Mouse (Mus musculus) splenic B cell, adult 2 months (primary cell): Measurements from ENCODE around the gene 2010300C02Rik.

Source experiments
- DNase-seq: peaks from one replicate; pipeline ENCODE4 v3.0.0-alpha.2; 2011; ENCODE audit warnings: low read depth, low spot score
- H3K27me3 ChIP-seq: 2 replicates; pipeline ENCODE4 v1.6.1; 2012; ENCODE audit warnings: mild to moderate bottlenecking, low read length, moderate library complexity, mixed read lengths; ENCODE audit not compliant: control insufficient read depth, poor library complexity, insufficient read depth, severe bottlenecking
- H3K36me3 ChIP-seq: 2 replicates; pipeline ENCODE4 v1.6.1; 2012; ENCODE audit warnings: mild to moderate bottlenecking, low read length, moderate library complexity, mixed read lengths; ENCODE audit not compliant: control insufficient read depth, poor library complexity, insufficient read depth, severe bottlenecking

2010300C02Rik gene

DNA sequence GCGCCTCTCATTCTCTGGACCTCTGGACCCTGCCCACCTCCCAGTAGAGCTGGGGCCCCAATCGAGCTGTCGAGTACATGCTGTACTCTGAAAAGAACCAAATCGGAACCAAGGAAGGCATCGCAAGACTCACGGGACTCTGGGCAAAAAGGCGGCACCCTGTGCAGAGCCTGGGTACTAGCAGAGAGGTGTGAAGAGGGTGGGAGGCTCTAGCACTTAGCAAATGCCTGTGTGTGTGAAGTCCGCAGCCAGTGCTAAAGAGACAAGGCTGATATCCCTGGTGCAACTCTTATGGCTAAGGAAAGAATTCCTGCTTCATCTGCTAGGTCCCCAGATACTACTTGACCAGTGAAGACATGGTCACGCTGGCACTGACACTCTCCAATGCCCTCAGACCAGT, 24.2 kb downstream of the 2010300C02Rik start:
- Histone ChIP-seq H3K27me3 (no peaks in the 10 kb centered on the region), H3K36me3 (0 out of 2 replicates have a peak, but pooled peaks cover 1% of the 10 kb centered on the region)
- no peak for DNase-seq

- H3K36me3 ChIP-seq = no peaks in the 10 kb centered on the region
- no peak for DNase-seq
- no peaks in the 10 kb centered on the region for H3K27me3 ChIP-seq
Measured at GRCm38 (mm10) chr1:37694417-37694816, 25.5 kb downstream of the 2010300C02Rik start.

GRCm38 (mm10) chr1:37691179-37691578, 28.7 kb downstream of the 2010300C02Rik start:
- Histone ChIP-seq H3K27me3 (no peaks in the 10 kb centered on the region), H3K36me3 (no peaks in the 10 kb centered on the region)
- peak; percentile 16 for DNase-seq

GRCm38 (mm10) chr1:37690665-37691064, 29.2 kb downstream of the 2010300C02Rik start:
- no peak for DNase-seq
- H3K36me3 ChIP-seq = no peaks in the 10 kb centered on the region
- no peaks in the 10 kb centered on the region for H3K27me3 ChIP-seq

DNA sequence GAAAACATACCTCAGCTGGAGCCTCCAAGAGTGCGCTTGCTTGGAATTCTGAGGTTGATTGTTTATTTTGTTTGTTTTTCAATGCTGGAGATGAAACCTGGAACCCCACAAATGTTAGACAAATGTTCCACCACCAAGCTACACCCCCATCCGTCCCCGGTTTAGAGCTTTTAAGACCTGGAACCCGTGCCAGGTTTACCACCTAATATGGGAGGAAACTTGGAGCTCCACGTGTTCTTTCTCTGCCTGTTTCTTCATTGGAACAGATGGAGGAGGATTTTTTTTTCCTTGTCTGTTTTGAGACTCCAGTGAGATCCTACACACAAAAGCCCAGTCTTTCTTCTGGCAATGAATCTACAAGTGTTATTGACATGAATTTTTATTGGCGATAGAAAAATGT, 30.2 kb downstream of the 2010300C02Rik start:
- Histone ChIP-seq H3K27me3 (no peaks in the 10 kb centered on the region), H3K36me3 (no peaks in the 10 kb centered on the region)
- no peak for DNase-seq

- no peak for DNase-seq
- no peaks in the 10 kb centered on the region for H3K36me3 ChIP-seq
- no peaks in the 10 kb centered on the region for H3K27me3 ChIP-seq
Measured at GRCm38 (mm10) chr1:37688351-37688750, 31.5 kb downstream of the 2010300C02Rik start.

GRCm38 (mm10) chr1:37687515-37687914, 32.4 kb downstream of the 2010300C02Rik start:
- no peak for DNase-seq
- H3K36me3 ChIP-seq = no peaks in the 10 kb centered on the region
- no peaks in the 10 kb centered on the region for H3K27me3 ChIP-seq

DNA sequence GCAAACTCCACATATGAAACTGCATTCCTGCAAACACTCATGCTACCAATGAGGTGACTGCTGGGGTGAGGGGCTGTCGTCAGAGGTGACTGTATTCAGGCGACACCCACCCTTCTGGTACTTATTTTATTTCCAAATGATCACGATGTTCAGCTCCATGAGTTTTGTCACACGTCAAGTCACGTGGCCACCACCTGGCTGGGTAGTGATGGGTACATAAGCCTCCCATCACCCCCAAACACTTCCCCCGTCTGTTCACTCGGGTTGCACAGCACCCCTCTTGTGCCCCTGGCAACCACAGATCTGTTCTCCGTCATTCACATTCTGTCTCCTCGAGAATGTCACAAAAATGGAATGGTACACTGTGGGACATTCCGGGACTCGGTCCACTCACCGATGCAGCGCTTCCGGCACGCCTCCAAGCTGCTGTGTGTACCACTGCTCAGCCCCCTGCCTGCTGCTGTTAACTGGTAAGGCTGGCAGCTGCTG, 32.9 kb downstream of the 2010300C02Rik start:
- DNase-seq = no peak
- H3K36me3 ChIP-seq = no peaks in the 10 kb centered on the region
- no peaks in the 10 kb centered on the region for H3K27me3 ChIP-seq

- DNase-seq = peak; percentile 74
- H3K36me3 ChIP-seq = no peaks in the 10 kb centered on the region
- no peaks in the 10 kb centered on the region for H3K27me3 ChIP-seq
Measured at GRCm38 (mm10) chr1:37678327-37679123, 41.4 kb downstream of the 2010300C02Rik start.

GRCm38 (mm10) chr1:37676967-37677512, 42.8 kb downstream of the 2010300C02Rik start:
- DNase-seq = no peak
- Histone ChIP-seq H3K36me3 (no peaks in the 10 kb centered on the region), H3K27me3 (no peaks in the 10 kb centered on the region)

DNA sequence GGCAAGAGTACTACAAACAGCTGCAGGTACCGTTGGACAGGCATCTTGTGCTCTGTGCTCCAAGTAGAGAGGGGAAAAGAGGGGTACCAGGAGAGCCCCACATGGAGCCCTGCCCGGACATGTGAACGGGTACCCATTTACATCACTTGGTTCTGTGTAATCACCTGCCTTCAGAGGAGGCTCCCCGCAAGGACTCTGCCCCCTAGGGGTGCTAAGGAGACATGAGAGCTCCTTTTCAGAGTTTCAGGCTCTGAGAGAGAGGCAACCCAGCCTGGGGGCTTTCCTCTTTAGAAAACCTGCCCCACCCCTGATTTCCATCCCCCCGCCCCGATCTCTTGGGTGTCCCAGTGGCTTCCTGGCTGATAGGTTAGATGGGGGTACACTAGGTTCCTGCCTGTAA, 44.4 kb downstream of the 2010300C02Rik start:
- Histone ChIP-seq H3K36me3 (no peaks in the 10 kb centered on the region), H3K27me3 (no peaks in the 10 kb centered on the region)
- DNase-seq = no peak

GRCm38 (mm10) chr1:37674266-37674665, 45.6 kb downstream of the 2010300C02Rik start:
- DNase-seq = no peak
- Histone ChIP-seq H3K27me3 (no peaks in the 10 kb centered on the region), H3K36me3 (no peaks in the 10 kb centered on the region)

- Histone ChIP-seq H3K27me3 (no peaks in the 10 kb centered on the region), H3K36me3 (no peaks in the 10 kb centered on the region)
- DNase-seq = no peak
Measured at GRCm38 (mm10) chr1:37671316-37671715, 48.6 kb downstream of the 2010300C02Rik start.

- no peak for DNase-seq
- Histone ChIP-seq H3K36me3 (no peaks in the 10 kb centered on the region), H3K27me3 (no peaks in the 10 kb centered on the region; the same call in 1 of the 2 replicates)
Measured at GRCm38 (mm10) chr1:37667386-37667785, 52.5 kb downstream of the 2010300C02Rik start.

- H3K27me3 ChIP-seq = no peaks in the 10 kb centered on the region; the same call in 1 of the 2 replicates
- DNase-seq = no peak
Measured at GRCm38 (mm10) chr1:37666587-37666986, 53.3 kb downstream of the 2010300C02Rik start.

More at GRCm38 (mm10) chr1:37666587-37666986, 53.3 kb downstream of the 2010300C02Rik start:
- H3K36me3 ChIP-seq = no peaks in the 10 kb centered on the region
